Mouse (Mus musculus) cerebellum, adult 11-12 months (tissue): ENCODE results near the gene Drg1.
"Not testable (repeated sequence)": the region's sequence is repeated elsewhere in the genome, so short reads cannot be mapped to it uniquely, and the experiment has no call there.

Source experiments
- DNase-seq: peaks from one replicate; pipeline ENCODE4 v3.0.0; 2022

Drg1 gene

DNA sequence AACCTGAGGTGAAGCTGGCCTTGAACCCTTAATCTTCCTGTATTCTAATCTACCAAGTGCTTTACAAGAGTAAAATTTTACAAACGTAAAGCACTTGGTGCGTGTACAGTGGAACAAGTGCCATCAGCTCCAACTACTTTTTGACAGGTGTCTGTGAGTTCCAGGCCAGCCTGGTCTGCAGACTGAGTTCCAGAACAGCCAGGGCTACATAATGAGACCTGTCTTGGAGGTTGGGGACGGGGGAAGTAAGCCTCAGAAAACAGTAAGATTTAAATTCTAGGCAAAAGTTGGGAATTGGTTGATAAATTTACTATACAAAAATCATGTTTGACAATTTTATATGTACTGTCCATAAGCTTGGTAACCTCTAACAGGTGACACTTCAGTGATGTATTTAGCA, 61.0 kb downstream of the Drg1 start:
- no peak for DNase-seq

GRCm38 (mm10) chr11:3203771-3204170, 62.4 kb downstream of the Drg1 start:
- DNase-seq: no peak

GRCm38 (mm10) chr11:3202781-3203441, 63.3 kb downstream of the Drg1 start:
- DNase-seq: peak; percentile 77

DNA sequence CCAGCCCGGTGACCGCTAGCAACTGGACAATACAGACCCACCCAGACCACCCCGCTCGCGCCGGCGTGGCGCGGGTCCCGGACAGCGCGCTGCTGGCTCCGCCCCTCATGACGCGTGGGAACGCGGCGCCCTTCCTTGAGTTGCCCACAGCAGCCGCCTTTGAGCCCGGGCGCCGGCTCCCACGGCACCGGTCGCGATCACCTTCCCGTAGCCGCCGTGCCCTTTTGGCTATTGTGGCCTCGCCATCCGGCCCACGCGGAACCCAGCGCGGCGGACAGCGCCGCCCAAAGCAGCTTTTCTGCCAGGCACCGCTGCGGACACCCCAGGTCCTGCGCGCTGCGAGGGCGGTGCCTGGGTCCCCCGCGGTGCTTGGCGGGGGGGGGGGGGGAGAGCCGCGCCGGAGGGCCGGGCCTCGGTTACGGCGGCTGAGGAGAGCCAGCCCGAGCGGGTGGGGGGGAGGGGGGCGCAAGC, 63.9 kb downstream of the Drg1 start, which contains the start of gene Eif4enif1:
TSS of gene Eif4enif1 (plus strand) at position 162 of the 471 bp plus-strand sequence.
- peak; percentile 93 for DNase-seq

DNA sequence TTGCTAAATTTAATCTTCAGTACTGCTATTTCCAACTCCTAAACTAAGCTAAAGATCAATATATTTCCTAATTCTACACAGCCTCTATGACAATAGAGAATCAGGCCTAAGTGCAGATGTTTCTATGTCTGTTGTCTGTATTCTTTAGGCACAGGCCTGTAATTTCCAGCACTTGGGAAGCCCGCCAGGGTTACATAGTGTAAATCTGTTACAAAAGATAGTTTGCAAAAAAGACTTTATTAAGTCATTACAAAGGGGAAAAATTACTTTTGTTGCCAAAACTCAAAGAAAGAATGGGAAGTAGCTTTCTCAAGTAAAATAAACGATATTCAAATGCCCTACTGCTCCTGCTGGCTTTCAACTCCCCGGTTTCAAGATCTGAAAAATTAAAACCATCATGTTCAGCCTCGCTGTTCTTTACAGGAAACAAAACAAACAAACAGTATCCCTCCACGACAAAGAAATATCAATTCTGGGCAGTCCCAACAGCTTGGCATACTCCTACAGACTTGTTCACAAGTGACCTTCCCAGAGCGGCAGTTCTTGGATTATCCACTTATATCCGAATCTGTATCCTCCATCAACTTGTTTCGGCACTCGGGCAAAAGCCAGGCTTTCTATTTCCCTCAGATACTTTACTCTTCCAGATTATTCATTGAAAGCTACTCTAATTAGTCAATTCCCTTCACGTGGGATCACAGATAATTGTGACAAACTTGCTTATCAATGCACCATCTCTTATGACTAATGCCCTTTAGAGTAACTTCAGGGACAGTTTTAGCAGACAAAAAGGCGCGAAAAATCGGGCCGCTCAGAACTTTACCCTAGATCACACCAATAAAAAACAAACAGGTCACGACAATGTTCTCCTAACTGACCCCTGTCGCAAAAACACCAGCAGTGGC, 64.6 kb downstream of the Drg1 start:
- peak; percentile 55 for DNase-seq

DNA sequence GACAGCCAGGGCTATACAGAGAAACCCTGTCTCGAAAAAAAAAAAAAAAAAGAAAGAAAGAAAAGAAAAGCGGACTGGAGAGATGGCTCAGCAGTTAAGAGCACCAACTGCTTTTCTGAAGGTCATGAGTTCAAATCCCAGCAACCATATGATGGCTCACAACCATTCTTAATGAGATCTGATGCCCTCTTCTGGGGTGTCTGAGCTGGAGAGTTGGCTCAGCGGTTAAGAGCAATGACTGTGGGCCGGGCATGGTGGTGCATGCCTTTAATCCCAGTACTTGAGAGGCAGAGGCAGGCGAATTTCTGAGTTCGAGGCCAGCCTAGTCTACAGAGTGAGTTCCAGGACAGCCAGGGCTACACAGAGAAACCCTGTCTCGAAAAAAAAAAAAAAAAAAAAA, 65.6 kb downstream of the Drg1 start:
- DNase-seq: peak; percentile 44

GRCm38 (mm10) chr11:3193363-3193762, 72.9 kb downstream of the Drg1 start, which contains the start of gene Sfi1:
Gene Sfi1 (minus strand): TSS chr11:3193463.
- DNase-seq: no peak

DNA sequence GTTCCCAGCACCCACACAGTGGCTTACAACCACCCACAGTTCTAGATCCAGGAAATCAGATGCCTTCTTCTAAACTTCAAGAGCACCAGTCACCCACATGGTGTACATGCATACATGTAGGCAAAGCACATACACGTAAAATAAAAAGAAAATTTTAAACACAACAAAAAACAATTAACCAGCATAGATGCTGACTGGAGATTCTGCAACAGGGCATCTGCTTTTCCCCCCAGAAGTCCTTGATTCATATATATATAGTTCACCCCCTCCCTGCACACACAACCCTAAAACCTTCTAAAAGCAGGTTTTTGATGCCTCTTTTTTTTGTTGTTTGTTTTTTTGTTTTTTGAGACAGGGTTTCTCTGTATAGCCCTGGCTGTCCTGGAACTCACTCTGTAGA, 83.5 kb downstream of the Drg1 start:
- not testable (repeated sequence) for DNase-seq

- DNase-seq: not testable (repeated sequence)
Observed at GRCm38 (mm10) chr11:3181971-3182370, 84.2 kb downstream of the Drg1 start.

- peak; percentile 57 for DNase-seq
Observed at GRCm38 (mm10) chr11:3181250-3181649, 85.0 kb downstream of the Drg1 start.

- not testable (repeated sequence) for DNase-seq
Observed at GRCm38 (mm10) chr11:3180510-3181160, 85.6 kb downstream of the Drg1 start.

DNA sequence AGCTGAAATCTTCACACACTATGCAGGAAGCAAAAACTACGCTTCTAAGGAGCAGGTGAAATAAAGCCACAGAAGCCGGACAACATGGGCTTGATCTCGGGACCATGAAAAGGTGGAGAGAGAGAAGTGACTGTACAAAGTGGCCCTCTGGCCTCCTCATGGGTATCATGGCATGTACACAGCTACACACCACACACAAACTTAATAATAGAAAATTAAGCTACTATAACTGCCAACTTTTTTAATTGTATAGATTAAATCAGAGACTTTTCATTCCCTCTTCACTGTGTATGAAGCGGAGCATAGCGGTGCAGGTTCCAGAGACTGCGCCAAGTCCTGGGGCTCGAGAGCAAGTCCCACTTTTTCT, 86.5 kb downstream of the Drg1 start:
- DNase-seq: not testable (repeated sequence)

DNA sequence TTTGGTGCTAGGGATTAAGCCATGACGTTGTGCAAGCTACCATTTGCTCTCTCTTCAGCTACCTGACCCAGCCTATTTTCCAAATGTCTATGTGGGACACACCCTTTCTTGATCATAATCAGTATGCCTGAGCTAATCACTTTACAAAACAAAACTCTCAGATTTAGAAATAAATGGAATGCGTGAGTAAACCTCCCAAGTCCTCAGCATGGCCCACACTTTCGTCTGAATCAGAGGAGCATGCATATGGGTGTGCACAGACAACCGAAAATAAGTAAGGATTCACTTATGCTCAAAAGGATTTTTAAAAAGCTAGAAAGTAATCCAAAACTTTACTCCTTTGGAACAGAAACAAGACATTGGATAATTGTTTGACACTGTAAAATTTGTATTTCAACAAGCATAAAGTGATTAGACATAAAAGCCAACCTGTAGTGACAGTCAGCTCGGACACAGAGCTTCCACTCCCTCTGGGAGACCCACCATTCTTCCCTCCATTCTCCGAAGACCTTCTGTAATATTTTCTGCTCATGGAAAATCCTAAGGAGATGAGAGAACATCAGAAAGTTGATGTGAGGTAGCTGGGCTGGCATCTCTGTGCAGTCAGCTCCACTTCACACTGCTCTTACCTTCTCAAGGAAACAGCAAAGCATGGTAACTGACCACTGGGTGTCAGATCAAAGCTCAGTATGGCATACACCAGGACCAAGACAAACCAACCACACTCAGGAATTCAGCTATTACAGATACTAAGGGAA, 87.1 kb downstream of the Drg1 start:
- not testable (repeated sequence) for DNase-seq

GRCm38 (mm10) chr11:3173425-3174318, 92.5 kb downstream of the Drg1 start:
- DNase-seq: not testable (repeated sequence)

- not testable (repeated sequence) for DNase-seq
Observed at GRCm38 (mm10) chr11:3172526-3172925, 93.7 kb downstream of the Drg1 start.

GRCm38 (mm10) chr11:3171931-3172330, 94.3 kb downstream of the Drg1 start:
- not testable (repeated sequence) for DNase-seq

GRCm38 (mm10) chr11:3169042-3169441, 97.2 kb downstream of the Drg1 start:
- DNase-seq: not testable (repeated sequence)

DNA sequence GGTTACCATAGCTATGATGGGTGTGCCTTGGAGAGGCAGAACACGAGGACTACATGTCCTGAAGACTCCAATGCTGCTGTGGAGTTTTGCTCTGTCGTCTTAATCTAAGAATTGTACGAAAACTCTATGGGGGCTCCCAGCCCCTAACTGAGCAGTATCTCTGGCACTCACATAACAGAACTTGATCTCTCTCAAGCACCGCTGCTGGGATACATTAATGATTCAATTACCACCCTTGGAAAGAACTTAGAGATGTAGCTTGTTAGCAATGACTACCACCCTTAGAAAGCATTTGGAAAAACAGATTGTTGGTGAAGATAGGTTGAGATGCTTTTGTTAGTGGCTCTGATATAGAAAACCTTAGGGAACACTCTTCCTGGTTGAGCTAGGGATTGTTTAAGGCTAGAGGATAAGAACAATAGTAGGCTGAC, 98.6 kb downstream of the Drg1 start:
- not testable (repeated sequence) for DNase-seq

GRCm38 (mm10) chr11:3167129-3167528, 99.1 kb downstream of the Drg1 start:
- DNase-seq: not testable (repeated sequence)

DNA sequence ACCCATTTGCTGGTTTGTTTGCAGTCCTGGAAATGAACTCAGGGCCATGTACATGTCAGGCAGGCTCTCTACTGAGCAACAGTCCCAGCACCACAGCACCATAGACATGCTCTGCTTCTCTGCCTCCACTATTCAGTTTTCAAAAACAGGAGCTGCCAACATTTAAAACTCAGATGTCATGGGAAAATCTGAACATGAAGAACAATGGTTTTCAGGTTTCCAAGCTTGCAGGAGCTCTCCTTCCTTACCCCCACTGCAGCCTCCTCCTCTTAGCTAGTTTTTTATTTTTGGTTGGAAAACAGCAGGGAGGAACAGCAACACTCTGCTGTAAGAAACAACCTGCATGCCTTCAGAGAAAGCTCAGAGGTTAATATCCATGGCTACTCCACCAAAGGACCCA, 99.9 kb downstream of the Drg1 start:
- DNase-seq: not testable (repeated sequence)

DNA sequence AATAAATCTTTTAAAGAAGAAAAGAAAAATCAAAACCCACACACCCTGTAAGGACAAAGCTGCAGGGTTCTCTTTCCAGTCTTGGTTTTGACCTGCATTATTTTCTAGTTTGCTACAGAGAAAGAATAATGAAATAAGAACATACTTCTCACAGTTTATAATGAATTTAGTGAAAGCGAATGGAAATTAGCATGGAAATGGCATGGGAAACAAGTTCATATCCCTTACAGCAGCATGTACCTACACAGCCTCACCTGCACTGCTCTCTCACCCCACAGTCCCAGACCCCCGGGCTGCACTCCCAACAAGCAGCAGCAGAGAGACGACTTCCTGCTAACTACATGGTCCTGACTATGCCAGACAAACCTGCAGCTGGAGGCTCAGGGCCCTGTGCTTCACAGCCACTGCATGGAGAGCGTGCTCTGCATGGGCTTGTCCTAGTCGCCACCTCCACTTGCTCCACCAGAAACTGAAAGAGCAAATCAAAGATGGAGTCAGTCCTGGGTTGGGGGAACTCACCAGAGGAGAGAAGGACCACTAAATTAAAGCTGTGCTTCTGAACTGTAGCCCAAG, 100.9 kb downstream of the Drg1 start:
- DNase-seq: not testable (repeated sequence)
